Mouse (Mus musculus): ENCODE data around the gene Aox1. TPM values are rescaled to one million over a fixed set of nuclear protein-coding genes. Genes with fewer than 3 reads are reported as not detected.

The Aox1 gene
- total and polyA plus RNA-seq, 3 experiments: 8.6 to 10.7 (median 9.7) TPM

- Histone ChIP-seq H3K79me2 (replicated peaks; ENCODE audit: control insufficient read depth, insufficient read depth, low read length) (no peaks in the 10 kb centered on the region), H3K27ac (no peak overlapping the region), H3K36me3 (ENCODE audit: control insufficient read depth, insufficient read depth, low read length) (peaks cover 3% of the 10 kb centered on the region; the same call in 1 of the 2 replicates), H3K4me1 (ENCODE audit: control insufficient read depth, insufficient read depth, low read length) (peaks cover 2% of the 10 kb centered on the region; the same call in 1 of the 2 replicates), H3K9ac (ENCODE audit: low read depth, low read length) (no peak overlapping the region), H3K4me3 (no peak overlapping the region), H3K27me3 (ENCODE audit: control insufficient read depth, insufficient read depth, low read length) (no peaks in the 10 kb centered on the region)
- TF ChIP-seq POLR2A (IDR thresholded peaks at IDR 0.05; ENCODE audit: insufficient read depth, low read depth, low read length): no peak
- no peak for TF ChIP-seq CTCF (IDR thresholded peaks at IDR 0.05)
- TF ChIP-seq EP300 (IDR thresholded peaks at IDR 0.05; ENCODE audit: insufficient read depth, low read depth, low read length): no peak
- DNase-seq: no peak
- WGBS: 92% methylated on average over 11 of the region's 11 CpGs
- intact Hi-C loops (cut with DNase I): no loop called here
Measured at GRCm38 (mm10) chr1:58070091-58070490, 40.4 kb downstream of the Aox1 start.

DNA sequence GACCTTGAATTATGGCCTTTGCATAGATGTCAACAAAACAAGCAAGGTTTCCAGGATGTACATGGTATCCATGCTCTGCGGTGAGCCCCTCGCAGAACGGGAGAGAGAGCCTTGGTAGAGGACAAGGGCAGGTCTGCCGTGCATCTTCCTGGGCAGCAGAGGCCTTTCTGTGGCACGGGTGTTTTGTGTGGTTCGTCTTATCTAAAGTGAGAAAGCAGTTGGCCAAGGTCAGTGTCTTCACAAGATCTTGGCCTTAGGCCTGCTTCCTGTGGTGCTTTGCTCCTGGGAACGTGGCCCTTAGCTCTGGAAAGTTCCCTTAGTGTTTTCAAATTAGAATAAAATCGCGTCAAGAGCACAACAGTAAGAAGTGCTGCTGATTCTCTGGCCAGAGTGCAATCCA, 41.3 kb downstream of the Aox1 start:
- 49% methylated on average over 9 of the region's 9 CpGs for WGBS
- Histone ChIP-seq H3K27ac (no peak overlapping the region), H3K4me3 (no peak overlapping the region), H3K4me1 (ENCODE audit: control insufficient read depth, insufficient read depth, low read length) (peaks cover 2% of the 10 kb centered on the region; the same call in 1 of the 2 replicates), H3K27me3 (ENCODE audit: control insufficient read depth, insufficient read depth, low read length) (no peaks in the 10 kb centered on the region), H3K36me3 (ENCODE audit: control insufficient read depth, insufficient read depth, low read length) (peaks cover 3% of the 10 kb centered on the region; the same call in 1 of the 2 replicates), H3K79me2 (replicated peaks; ENCODE audit: control insufficient read depth, insufficient read depth, low read length) (no peaks in the 10 kb centered on the region), H3K9ac (ENCODE audit: low read depth, low read length) (no peak overlapping the region)
- intact Hi-C loops (cut with DNase I): no loop called here
- TF ChIP-seq EP300 (IDR thresholded peaks at IDR 0.05; ENCODE audit: insufficient read depth, low read depth, low read length) (no peak), CTCF (IDR thresholded peaks at IDR 0.05) (no peak)
- DNase-seq: no peak

- Histone ChIP-seq H3K27ac (no peak overlapping the region), H3K79me2 (replicated peaks; ENCODE audit: control insufficient read depth, insufficient read depth, low read length) (no peaks in the 10 kb centered on the region), H3K4me1 (ENCODE audit: control insufficient read depth, insufficient read depth, low read length) (peaks cover 2% of the 10 kb centered on the region; the same call in 1 of the 2 replicates), H3K4me3 (no peak overlapping the region), H3K36me3 (ENCODE audit: control insufficient read depth, insufficient read depth, low read length) (peaks cover 3% of the 10 kb centered on the region; the same call in 1 of the 2 replicates), H3K9ac (ENCODE audit: low read depth, low read length) (no peak overlapping the region), H3K27me3 (ENCODE audit: control insufficient read depth, insufficient read depth, low read length) (no peaks in the 10 kb centered on the region)
- intact Hi-C loops (cut with DNase I): no loop called here
- TF ChIP-seq EP300 (IDR thresholded peaks at IDR 0.05; ENCODE audit: insufficient read depth, low read depth, low read length) (no peak), POLR2A (IDR thresholded peaks at IDR 0.05; ENCODE audit: insufficient read depth, low read depth, low read length) (no peak)
- 78% methylated on average over 1 of the region's 1 CpGs for WGBS
- DNase-seq: no peak
Measured at GRCm38 (mm10) chr1:58071509-58071908, 41.8 kb downstream of the Aox1 start.

GRCm38 (mm10) chr1:58072416-58072815, 42.7 kb downstream of the Aox1 start:
- no peaks in the 10 kb centered on the region for H3K27me3 ChIP-seq (ENCODE audit: control insufficient read depth, insufficient read depth, low read length)
- no peak for TF ChIP-seq POLR2A (IDR thresholded peaks at IDR 0.05; ENCODE audit: insufficient read depth, low read depth, low read length)
- TF ChIP-seq CTCF (IDR thresholded peaks at IDR 0.05): no peak
- TF ChIP-seq EP300 (IDR thresholded peaks at IDR 0.05; ENCODE audit: insufficient read depth, low read depth, low read length): no peak
- H3K9ac ChIP-seq (ENCODE audit: low read depth, low read length): no peak overlapping the region
- peaks cover 2% of the 10 kb centered on the region; the same call in 1 of the 2 replicates for H3K4me1 ChIP-seq (ENCODE audit: control insufficient read depth, insufficient read depth, low read length)
- no peak overlapping the region for H3K4me3 ChIP-seq
- no peak for DNase-seq
- H3K36me3 ChIP-seq (ENCODE audit: control insufficient read depth, insufficient read depth, low read length): peaks cover 3% of the 10 kb centered on the region; the same call in 1 of the 2 replicates
- no peaks in the 10 kb centered on the region for H3K79me2 ChIP-seq (replicated peaks; ENCODE audit: control insufficient read depth, insufficient read depth, low read length)
- H3K27ac ChIP-seq: no peak overlapping the region
- intact Hi-C loops (cut with DNase I): no loop called here
- WGBS: 90% methylated on average over 2 of the region's 2 CpGs

- 76% methylated on average over 12 of the region's 12 CpGs for whole genome bisulfite sequencing
- Histone ChIP-seq H3K36me3 (ENCODE audit: control insufficient read depth, insufficient read depth, low read length) (peaks cover 3% of the 10 kb centered on the region; the same call in 1 of the 2 replicates), H3K27me3 (ENCODE audit: control insufficient read depth, insufficient read depth, low read length) (no peaks in the 10 kb centered on the region), H3K27ac (no peak overlapping the region), H3K79me2 (replicated peaks; ENCODE audit: control insufficient read depth, insufficient read depth, low read length) (no peaks in the 10 kb centered on the region), H3K9ac (ENCODE audit: low read depth, low read length) (no peak overlapping the region), H3K4me3 (no peak overlapping the region), H3K4me1 (ENCODE audit: control insufficient read depth, insufficient read depth, low read length) (peaks cover 2% of the 10 kb centered on the region; the same call in 1 of the 2 replicates)
- no peak for TF ChIP-seq POLR2A (IDR thresholded peaks at IDR 0.05; ENCODE audit: insufficient read depth, low read depth, low read length)
- no peak for TF ChIP-seq EP300 (IDR thresholded peaks at IDR 0.05; ENCODE audit: insufficient read depth, low read depth, low read length)
- no peak for TF ChIP-seq CTCF (IDR thresholded peaks at IDR 0.05)
- no peak for DNase-seq
- intact Hi-C loops (cut with DNase I): no loop called here
Measured at GRCm38 (mm10) chr1:58072991-58073730, 43.4 kb downstream of the Aox1 start.

DNA sequence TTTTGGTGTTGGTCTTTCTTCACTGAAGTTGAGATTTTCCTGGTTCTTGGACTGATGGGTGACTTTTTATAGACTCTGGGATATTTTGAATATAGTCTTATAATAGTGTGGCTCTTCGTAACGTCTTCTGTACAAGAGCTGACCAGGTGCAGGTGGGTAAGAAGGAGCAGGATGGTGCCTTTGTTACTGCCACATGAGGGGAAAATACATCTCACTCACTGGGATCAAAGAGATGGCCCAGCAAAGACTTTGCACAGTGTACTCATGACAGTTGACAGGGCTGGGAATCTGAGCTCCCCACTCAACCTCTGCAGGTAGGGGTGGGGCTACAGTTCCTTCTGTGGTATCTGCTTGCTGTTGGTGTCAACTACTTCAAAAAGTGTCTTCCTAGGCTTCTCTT, 44.5 kb downstream of the Aox1 start:
- intact Hi-C loops (cut with DNase I): no loop called here
- 90% methylated on average over 2 of the region's 2 CpGs for WGBS
- no peaks in the 10 kb centered on the region for H3K79me2 ChIP-seq (replicated peaks; ENCODE audit: control insufficient read depth, insufficient read depth, low read length)
- no peaks in the 10 kb centered on the region for H3K27me3 ChIP-seq (ENCODE audit: control insufficient read depth, insufficient read depth, low read length)
- no peak overlapping the region for H3K9ac ChIP-seq (ENCODE audit: low read depth, low read length)
- peaks cover 3% of the 10 kb centered on the region; the same call in 1 of the 2 replicates for H3K36me3 ChIP-seq (ENCODE audit: control insufficient read depth, insufficient read depth, low read length)
- H3K4me3 ChIP-seq: no peak overlapping the region
- TF ChIP-seq CTCF (IDR thresholded peaks at IDR 0.05): no peak
- DNase-seq: no peak
- no peak overlapping the region for H3K27ac ChIP-seq
- peaks cover 2% of the 10 kb centered on the region; the same call in 1 of the 2 replicates for H3K4me1 ChIP-seq (ENCODE audit: control insufficient read depth, insufficient read depth, low read length)
